Mouse (Mus musculus): ENCODE measurements around the gene Tssc4. TPM values are rescaled to one million over a fixed set of nuclear protein-coding genes. Genes with fewer than 3 reads are reported as not detected.

The Tssc4 gene
- polyA plus RNA-seq, 1 experiment from 2014 or later, result 98.7 TPM

DNA sequence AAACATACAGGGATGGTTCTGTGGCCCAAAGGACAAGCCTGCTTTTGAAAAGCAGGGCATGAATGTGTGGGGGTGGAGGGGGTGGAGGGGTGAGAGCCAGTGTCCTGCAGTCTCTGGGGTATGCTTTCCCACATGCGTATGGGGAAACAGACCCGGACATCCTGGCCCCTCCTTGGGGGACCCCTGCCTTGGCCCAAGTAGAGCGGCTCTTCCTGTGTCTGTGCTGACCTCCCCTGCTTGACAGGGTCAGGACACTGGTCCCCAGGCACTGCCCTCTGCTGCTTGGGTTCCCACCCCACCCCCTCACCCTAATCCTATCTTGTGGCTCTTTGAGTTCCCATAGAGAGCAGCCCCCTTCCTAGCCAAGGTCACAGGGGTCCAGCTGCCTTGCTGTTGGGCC is 40.6 kb downstream of the Tssc4 start:
- Histone ChIP-seq H3K36me3 (ENCODE audit: control insufficient read depth, insufficient read depth, low read length) (no peaks in the 10 kb centered on the region), H3K4me1 (ENCODE audit: control insufficient read depth, insufficient read depth, low read depth, low read length) (peaks cover 8% of the 10 kb centered on the region; the same call in 1 of the 2 replicates), H3K27me3 (replicated peaks; ENCODE audit: control insufficient read depth, insufficient read depth, low read length) (peaks cover 32% of the 10 kb centered on the region), H3K27ac (ENCODE audit: low read depth, low read length) (no peak overlapping the region), H3K4me3 (ENCODE audit: low read length) (no peak overlapping the region), H3K9ac (ENCODE audit: low read depth, low read length) (no peak overlapping the region), H3K4me2 (ENCODE audit: low read length) (no peak overlapping the region), H3K9me3 (ENCODE audit: control insufficient read depth, low read length) (no peaks in the 10 kb centered on the region)
- WGBS, result 81% methylated on average over 3 of the region's 3 CpGs
- ATAC-seq, result no peak

DNA sequence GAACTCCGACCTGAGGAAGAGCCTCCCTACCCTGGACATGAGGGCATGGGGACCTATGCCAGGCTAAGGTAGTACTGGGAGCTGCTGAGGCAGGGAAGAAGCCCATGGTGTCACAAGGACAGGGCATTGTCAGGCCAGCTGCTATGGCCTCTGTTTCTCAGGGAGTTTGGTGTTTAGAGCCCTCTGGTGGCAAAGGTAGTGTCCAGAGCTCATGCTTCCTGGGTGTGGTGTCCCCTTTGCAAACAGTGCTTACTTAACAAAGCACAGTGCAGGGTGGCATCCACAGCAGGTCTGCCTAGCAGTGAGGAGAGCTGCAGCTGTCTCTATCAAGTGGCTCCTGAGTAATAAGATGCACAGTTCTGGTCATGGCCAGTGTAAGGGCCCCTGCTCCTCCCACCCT is 41.8 kb downstream of the Tssc4 start:
- peaks cover 31% of the 10 kb centered on the region for H3K27me3 ChIP-seq (replicated peaks; ENCODE audit: control insufficient read depth, insufficient read depth, low read length)
- ATAC-seq, result no peak
- 63% methylated on average over 1 of the region's 1 CpGs for WGBS
- H3K4me2 ChIP-seq (ENCODE audit: low read length), result no peak overlapping the region
- H3K9ac ChIP-seq (ENCODE audit: low read depth, low read length), result no peak overlapping the region
- no peaks in the 10 kb centered on the region for H3K9me3 ChIP-seq (ENCODE audit: control insufficient read depth, low read length)
- peaks cover 8% of the 10 kb centered on the region; the same call in 1 of the 2 replicates for H3K4me1 ChIP-seq (ENCODE audit: control insufficient read depth, insufficient read depth, low read depth, low read length)
- H3K4me3 ChIP-seq (ENCODE audit: low read length), result no peak overlapping the region
- H3K36me3 ChIP-seq (ENCODE audit: control insufficient read depth, insufficient read depth, low read length), result no peaks in the 10 kb centered on the region
- no peak overlapping the region for H3K27ac ChIP-seq (ENCODE audit: low read depth, low read length)

GRCm38 (mm10) chr7:143111719-143112118 is 42.7 kb downstream of the Tssc4 start:
- Histone ChIP-seq H3K4me3 (ENCODE audit: low read length) (no peak overlapping the region), H3K36me3 (ENCODE audit: control insufficient read depth, insufficient read depth, low read length) (no peaks in the 10 kb centered on the region), H3K4me2 (ENCODE audit: low read length) (no peak overlapping the region), H3K9ac (ENCODE audit: low read depth, low read length) (no peak overlapping the region), H3K9me3 (ENCODE audit: control insufficient read depth, low read length) (no peaks in the 10 kb centered on the region), H3K27me3 (replicated peaks; ENCODE audit: control insufficient read depth, insufficient read depth, low read length) (peaks cover 22% of the 10 kb centered on the region), H3K27ac (ENCODE audit: low read depth, low read length) (no peak overlapping the region), H3K4me1 (ENCODE audit: control insufficient read depth, insufficient read depth, low read depth, low read length) (peaks cover 8% of the 10 kb centered on the region; the same call in 1 of the 2 replicates)
- WGBS, result 74% methylated on average over 4 of the region's 4 CpGs
- ATAC-seq, result no peak

- peaks cover 2% of the 10 kb centered on the region; the same call in 1 of the 2 replicates for H3K4me1 ChIP-seq (ENCODE audit: control insufficient read depth, insufficient read depth, low read depth, low read length)
- no peaks in the 10 kb centered on the region for H3K9me3 ChIP-seq (ENCODE audit: control insufficient read depth, low read length)
- ATAC-seq, result no peak
- H3K9ac ChIP-seq (ENCODE audit: low read depth, low read length), result no peak overlapping the region
- H3K4me3 ChIP-seq (ENCODE audit: low read length), result no peak overlapping the region
- H3K27ac ChIP-seq (ENCODE audit: low read depth, low read length), result no peak overlapping the region
- H3K4me2 ChIP-seq (ENCODE audit: low read length), result no peak overlapping the region
- WGBS, result 58% methylated on average over 1 of the region's 1 CpGs
- H3K27me3 ChIP-seq (replicated peaks; ENCODE audit: control insufficient read depth, insufficient read depth, low read length), result peaks cover 15% of the 10 kb centered on the region
- no peaks in the 10 kb centered on the region for H3K36me3 ChIP-seq (ENCODE audit: control insufficient read depth, insufficient read depth, low read length)
Observed at GRCm38 (mm10) chr7:143112395-143112794, 43.3 kb downstream of the Tssc4 start.

- Histone ChIP-seq H3K27ac (ENCODE audit: low read depth, low read length) (no peak overlapping the region), H3K4me2 (ENCODE audit: low read length) (no peak overlapping the region), H3K4me1 (ENCODE audit: control insufficient read depth, insufficient read depth, low read depth, low read length) (no peaks in the 10 kb centered on the region), H3K4me3 (ENCODE audit: low read length) (no peak overlapping the region), H3K9me3 (ENCODE audit: control insufficient read depth, low read length) (no peaks in the 10 kb centered on the region), H3K27me3 (replicated peaks; ENCODE audit: control insufficient read depth, insufficient read depth, low read length) (no peaks in the 10 kb centered on the region), H3K36me3 (ENCODE audit: control insufficient read depth, insufficient read depth, low read length) (no peaks in the 10 kb centered on the region), H3K9ac (ENCODE audit: low read depth, low read length) (no peak overlapping the region)
- ATAC-seq, result no peak
Observed at GRCm38 (mm10) chr7:143114773-143115172, 45.7 kb downstream of the Tssc4 start.

DNA sequence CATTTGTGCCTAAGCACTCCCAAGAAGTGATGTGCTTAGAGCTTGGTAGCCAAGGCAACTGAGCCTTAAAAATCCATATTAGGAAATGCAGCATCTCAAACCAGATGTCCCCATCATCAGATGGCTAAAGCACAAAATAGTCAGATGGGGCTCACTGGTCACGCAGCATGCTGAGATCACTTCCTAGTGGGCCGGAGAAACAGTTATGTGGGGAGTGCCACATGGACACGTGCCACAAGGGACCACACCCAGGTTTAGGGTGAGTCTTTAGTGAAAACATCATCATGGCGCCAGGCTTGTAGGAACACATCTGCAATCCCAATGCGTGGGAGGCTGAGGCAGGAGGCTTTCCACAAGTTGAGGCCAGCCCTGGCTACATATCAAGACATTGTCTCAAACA is 47.5 kb downstream of the Tssc4 start:
- H3K27ac ChIP-seq (ENCODE audit: low read depth, low read length), result no peak overlapping the region
- no peak overlapping the region for H3K4me2 ChIP-seq (ENCODE audit: low read length)
- H3K4me3 ChIP-seq (ENCODE audit: low read length), result no peak overlapping the region
- no peak overlapping the region for H3K9ac ChIP-seq (ENCODE audit: low read depth, low read length)
- no peak for ATAC-seq
- no peaks in the 10 kb centered on the region for H3K4me1 ChIP-seq (ENCODE audit: control insufficient read depth, insufficient read depth, low read depth, low read length)
- no peaks in the 10 kb centered on the region for H3K9me3 ChIP-seq (ENCODE audit: control insufficient read depth, low read length)
- H3K36me3 ChIP-seq (ENCODE audit: control insufficient read depth, insufficient read depth, low read length), result no peaks in the 10 kb centered on the region
- WGBS, result 82% methylated on average over 5 of the region's 5 CpGs
- H3K27me3 ChIP-seq (replicated peaks; ENCODE audit: control insufficient read depth, insufficient read depth, low read length), result no peaks in the 10 kb centered on the region

GRCm38 (mm10) chr7:143119407-143119806 is 50.4 kb downstream of the Tssc4 start:
- Histone ChIP-seq H3K4me2 (ENCODE audit: low read length) (no peak overlapping the region), H3K27ac (ENCODE audit: low read depth, low read length) (no peak overlapping the region), H3K9ac (ENCODE audit: low read depth, low read length) (no peak overlapping the region), H3K4me3 (ENCODE audit: low read length) (no peak overlapping the region), H3K27me3 (replicated peaks; ENCODE audit: control insufficient read depth, insufficient read depth, low read length) (no peaks in the 10 kb centered on the region), H3K9me3 (ENCODE audit: control insufficient read depth, low read length) (no peaks in the 10 kb centered on the region), H3K36me3 (ENCODE audit: control insufficient read depth, insufficient read depth, low read length) (no peaks in the 10 kb centered on the region), H3K4me1 (ENCODE audit: control insufficient read depth, insufficient read depth, low read depth, low read length) (peaks cover 2% of the 10 kb centered on the region; the same call in 1 of the 2 replicates)
- 10% methylated on average over 1 of the region's 1 CpGs for WGBS
- no peak for ATAC-seq

DNA sequence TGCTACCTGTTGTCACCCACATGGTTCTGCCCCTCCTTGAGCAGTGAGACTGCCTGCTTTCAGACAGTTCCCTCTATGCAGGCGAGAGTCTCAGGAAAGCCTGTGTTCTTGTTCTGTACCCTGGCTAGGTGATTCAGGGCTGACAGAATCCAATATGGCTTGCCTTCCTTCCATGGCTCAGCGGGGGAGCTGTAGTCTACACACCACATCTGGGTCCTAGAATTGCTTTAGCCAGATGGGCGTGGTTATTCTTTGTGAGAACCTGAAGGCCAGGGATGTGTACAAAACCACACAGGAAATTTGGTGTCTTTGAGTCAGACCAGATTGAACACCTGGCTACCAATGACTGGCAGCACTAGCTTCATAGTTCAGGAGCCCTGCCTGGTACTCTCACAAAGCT is 50.8 kb downstream of the Tssc4 start:
- no peak for ATAC-seq
- WGBS, result 80% methylated on average over 3 of the region's 3 CpGs
- no peaks in the 10 kb centered on the region for H3K27me3 ChIP-seq (replicated peaks; ENCODE audit: control insufficient read depth, insufficient read depth, low read length)

More for the DNA sequence above, 50.8 kb downstream of the Tssc4 start:
- H3K36me3 ChIP-seq (ENCODE audit: control insufficient read depth, insufficient read depth, low read length), result no peaks in the 10 kb centered on the region
- peaks cover 5% of the 10 kb centered on the region; the same call in 1 of the 2 replicates for H3K4me1 ChIP-seq (ENCODE audit: control insufficient read depth, insufficient read depth, low read depth, low read length)
- H3K9me3 ChIP-seq (ENCODE audit: control insufficient read depth, low read length), result no peaks in the 10 kb centered on the region
- no peak overlapping the region for H3K4me3 ChIP-seq (ENCODE audit: low read length)
- no peak overlapping the region for H3K27ac ChIP-seq (ENCODE audit: low read depth, low read length)
- no peak overlapping the region for H3K9ac ChIP-seq (ENCODE audit: low read depth, low read length)
- H3K4me2 ChIP-seq (ENCODE audit: low read length), result no peak overlapping the region
